27 mouse cellular contexts compared by ENCODE assay signal in the genomic region with DNA sequence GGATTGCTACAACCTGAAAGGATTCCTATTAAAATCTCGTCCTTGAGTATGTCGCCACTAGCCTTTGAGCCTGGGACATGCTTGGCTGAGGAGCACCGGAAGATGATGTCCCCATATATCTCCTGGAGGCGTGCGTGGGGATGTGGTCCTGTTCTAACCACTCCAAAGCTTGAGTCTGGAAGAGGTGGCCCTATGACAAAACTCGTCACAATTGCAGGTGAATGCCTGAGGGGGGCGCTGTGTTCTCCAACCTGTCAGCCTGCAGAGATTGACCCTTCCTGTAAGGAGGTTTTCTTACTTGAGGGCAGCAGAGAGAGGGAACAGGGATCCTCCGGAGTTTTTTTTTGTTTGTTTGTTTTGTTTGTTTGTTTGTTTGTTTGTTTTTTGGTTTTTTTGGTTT. TPM values are rescaled to one million over a fixed set of nuclear protein-coding genes. Genes with fewer than 3 reads are reported as not detected.
DNase-seq lines count a peak whose midpoint lies in the region; ATAC-seq lines count a peak whose summit lies in the region.
"Had no signal": no experiment of that assay in that cellular context is flagged by ENCODE, and none has a peak within 500 bp of the region (broad histone marks: within the 10 kb centered on the region; RNA-seq: fewer than 3 reads in every experiment).

No protein-coding gene starts in this region.

- peaks cover 36% of the 10 kb centered on the region for H3K27me3 ChIP-seq in heart, embryonic 12.5 days (replicated peaks)
- H3K27me3 ChIP-seq: embryonic facial prominence, embryonic 12.5 days; kidney, embryonic 15.5 days; liver, embryonic 12.5 days; neural tube, embryonic 13.5 days had no signal

- H3K4me3 ChIP-seq in heart, embryonic 12.5 days, result no peak overlapping the region
- H3K4me3 ChIP-seq: embryonic facial prominence, embryonic 12.5 days; kidney, embryonic 15.5 days; liver, embryonic 12.5 days; neural tube, embryonic 13.5 days had no signal

- no peak overlapping the region for H3K4me2 ChIP-seq in heart, embryonic 12.5 days
- H3K4me2 ChIP-seq: embryonic facial prominence, embryonic 12.5 days; heart, embryonic 11.5 days; hindbrain, embryonic 14.5 days; kidney, embryonic 15.5 days; liver, embryonic 12.5 days; midbrain, embryonic 11.5 days; neural tube, embryonic 13.5 days had no signal

- peak; percentile 17; the same call in 1 of the 2 replicates for ATAC-seq in frontal cortex, adult (ENCODE audit: low TSS enrichment)
- ATAC-seq in heart, embryonic 12.5 days (ENCODE audit: insufficient number of reproducible peaks, low FRiP score), result no peak
- ATAC-seq: CD4-positive, CD25-positive, alpha-beta regulatory T cell, adult 4 months; inflammation-experienced regulatory T-cells, adult 6 months; liver, embryonic 12.5 days; liver, postnatal 0 days had no signal

- H3K4me1 ChIP-seq in heart, embryonic 12.5 days (replicated peaks), result peaks cover 6% of the 10 kb centered on the region; the same call in 1 of the 2 replicates
- H3K4me1 ChIP-seq: kidney, embryonic 15.5 days; liver, embryonic 12.5 days had no signal

- H3K9ac ChIP-seq in heart, embryonic 12.5 days, result no peak overlapping the region
- H3K9ac ChIP-seq: embryonic facial prominence, embryonic 12.5 days; hindbrain, embryonic 14.5 days; kidney, embryonic 15.5 days; liver, embryonic 12.5 days; liver, postnatal 0 days; neural tube, embryonic 13.5 days had no signal

- H3K27ac ChIP-seq in heart, embryonic 12.5 days (ENCODE audit: poor library complexity, severe bottlenecking), result no peak overlapping the region
- H3K27ac ChIP-seq: embryonic facial prominence, embryonic 12.5 days; hindbrain, embryonic 14.5 days; kidney, embryonic 15.5 days; liver, embryonic 12.5 days; neural tube, embryonic 13.5 days; stomach, postnatal 0 days had no signal

- no peaks in the 10 kb centered on the region for H3K9me3 ChIP-seq in heart, embryonic 12.5 days (replicated peaks)
- H3K9me3 ChIP-seq: embryonic facial prominence, embryonic 12.5 days; kidney, embryonic 15.5 days; liver, embryonic 12.5 days; neural tube, embryonic 13.5 days had no signal

- H3K36me3 ChIP-seq in heart, embryonic 12.5 days, result no peaks in the 10 kb centered on the region
- H3K36me3 ChIP-seq: embryonic facial prominence, embryonic 12.5 days; kidney, embryonic 15.5 days; liver, embryonic 12.5 days; neural tube, embryonic 13.5 days had no signal

- peak; percentile 47 for DNase-seq in cerebellum, adult 9-11 months
- DNase-seq in cerebellum, postnatal 4 days (ENCODE audit: low spot score in 2 of 2), result no peak
- DNase-seq in frontal cortex, postnatal 14 days (ENCODE audit: low spot score in 2 of 2), result no peak
- DNase-seq in A20 (ENCODE audit: low read depth, low spot score) (peak; percentile 3), R1 (ENCODE audit: low read depth, low spot score) (peak; percentile 21)
- DNase-seq: adrenal gland, postnatal 14 days; embryo, embryonic 11 days; gastrocnemius, postnatal 36 days; heart, postnatal 4 days; kidney, adult 11 months; kidney, postnatal 25 days; liver, postnatal 0 days; lung, postnatal 36 days had no signal

- 73% methylated on average over 8 of the region's 8 CpGs for WGBS in heart, embryonic 12.5 days

RNA-seq across cellular contexts. Expression of a gene that starts 21.1 kb away (rescaled TPM):
- polyA plus RNA-seq in heart, embryonic 12.5 days (2016; fragmentation: Nextera tagmentation; extraction: Ambion mirVana), result 0.10 and 0.15 TPM in 2 replicates
- polyA plus RNA-seq: CD4-positive, CD25-positive, alpha-beta regulatory T cell, adult 4 months; heart, postnatal 0 days; inflammation-experienced regulatory T-cells, adult 6 months; liver, embryonic 12.5 days; liver, postnatal 0 days; spleen, adult 2 months had no signal

Comparison
In these comparisons a context has a peak if more than half of its experiments do, and no peak if none do; other contexts are left out.
1. DNase-seq: peak in cerebellum, adult 9-11 months (single experiment), A20 (single experiment) and R1 (single experiment); none in cerebellum, postnatal 4 days (0 of 2) and frontal cortex, postnatal 14 days (0 of 2).